15 mouse cellular contexts compared by ENCODE assay signal in genomic region chr3:88153290-88154011, GRCm38 (mm10). TPM values are rescaled to one million over a fixed set of nuclear protein-coding genes. Genes with fewer than 3 reads are reported as not detected.
A peak's percentile ranks its signal among the peaks of the same experiment; 100 is the strongest.
DNase-seq lines count a peak whose midpoint lies in the region; ATAC-seq and TF ChIP-seq lines count a peak whose summit lies in the region.
"Had no signal": no experiment of that assay in that cellular context is flagged by ENCODE, and none has a peak within 500 bp of the region (broad histone marks: within the 10 kb centered on the region; RNA-seq: fewer than 3 reads in every experiment).

No protein-coding gene starts in this region.

- no peak overlapping the region for H3K4me3 ChIP-seq in heart, postnatal 0 days (ENCODE audit: low read depth, low read length)
- H3K4me3 ChIP-seq in forebrain, embryonic 14.5 days (ENCODE audit: low read depth, low read length) = no peak overlapping the region
- H3K4me3 ChIP-seq in forebrain, postnatal 0 days (ENCODE audit: low read depth, low read length) = no peak overlapping the region
- H3K4me3 ChIP-seq in midbrain, embryonic 13.5 days (replicated peaks) = no peak overlapping the region
- no peak overlapping the region for H3K4me3 ChIP-seq in thymus, adult 2 months (ENCODE audit: control insufficient read depth, insufficient read depth, low read length)
- H3K4me3 ChIP-seq: embryonic facial prominence, embryonic 15.5 days; limb, embryonic 12.5 days; neural tube, embryonic 12.5 days had no signal

- H3K9ac ChIP-seq in heart, postnatal 0 days (replicated peaks; ENCODE audit: low read depth, low read length) = no peak overlapping the region
- H3K9ac ChIP-seq in forebrain, embryonic 14.5 days (ENCODE audit: low read length) = no peak overlapping the region
- no peak overlapping the region for H3K9ac ChIP-seq in forebrain, postnatal 0 days
- no peak overlapping the region for H3K9ac ChIP-seq in midbrain, embryonic 13.5 days (replicated peaks)
- H3K9ac ChIP-seq: embryonic facial prominence, embryonic 15.5 days; limb, embryonic 12.5 days; neural tube, embryonic 12.5 days had no signal

- H3K27me3 ChIP-seq in heart, postnatal 0 days (ENCODE audit: control insufficient read depth, insufficient read depth, low read length) = no peaks in the 10 kb centered on the region
- H3K27me3 ChIP-seq in forebrain, embryonic 14.5 days (replicated peaks; ENCODE audit: control insufficient read depth, insufficient read depth, low read length) = no peaks in the 10 kb centered on the region
- H3K27me3 ChIP-seq in forebrain, postnatal 0 days (ENCODE audit: insufficient read depth, low read length) = no peaks in the 10 kb centered on the region
- H3K27me3 ChIP-seq in midbrain, embryonic 13.5 days = no peaks in the 10 kb centered on the region
- no peaks in the 10 kb centered on the region for H3K27me3 ChIP-seq in thymus, adult 2 months (ENCODE audit: control insufficient read depth, insufficient read depth, low read length)
- H3K27me3 ChIP-seq: embryonic facial prominence, embryonic 15.5 days; limb, embryonic 12.5 days; neural tube, embryonic 12.5 days had no signal

- H3K27ac ChIP-seq in heart, postnatal 0 days (ENCODE audit: low read depth) = peak overlapping the region; percentile 61; the same call in 1 of the 2 replicates
- peak overlapping the region; percentile 91 for H3K27ac ChIP-seq in forebrain, embryonic 14.5 days (ENCODE audit: low read depth, low read length)
- peak overlapping the region; percentile 86; the same call in 1 of the 2 replicates for H3K27ac ChIP-seq in forebrain, postnatal 0 days (ENCODE audit: low read depth, low read length)
- peak overlapping the region; percentile 91 for H3K27ac ChIP-seq in midbrain, embryonic 13.5 days
- H3K27ac ChIP-seq in thymus, adult 2 months (ENCODE audit: control insufficient read depth, insufficient read depth, low read length) = no peak overlapping the region
- H3K27ac ChIP-seq: embryonic facial prominence, embryonic 15.5 days; limb, embryonic 12.5 days; neural tube, embryonic 12.5 days had no signal

- no peak for DNase-seq in heart, postnatal 0 days (ENCODE audit: low spot score)
- DNase-seq in heart, postnatal 10 days = no peak
- DNase-seq in forebrain, embryonic 14.5 days (ENCODE audit: low spot score) = no peak
- no peak for DNase-seq in forebrain, postnatal 0 days
- DNase-seq in thymus, adult 2 months = no peak
- no peak for DNase-seq in adrenal gland, postnatal 25 days
- DNase-seq in layer of hippocampus, adult 8-10 months (ENCODE audit: low spot score in 2 of 2) = no peak
- DNase-seq: heart, adult 18-20 months; kidney, adult 9 months; lung, adult 18-20 months; thymus, adult 18-20 months had no signal

- no peak overlapping the region for H3K4me2 ChIP-seq in heart, postnatal 0 days (ENCODE audit: low read depth, low read length)
- no peak overlapping the region for H3K4me2 ChIP-seq in forebrain, embryonic 14.5 days (ENCODE audit: low read length)
- H3K4me2 ChIP-seq in forebrain, postnatal 0 days (ENCODE audit: low read depth) = no peak overlapping the region
- no peak overlapping the region for H3K4me2 ChIP-seq in midbrain, embryonic 13.5 days (replicated peaks)
- H3K4me2 ChIP-seq: embryonic facial prominence, embryonic 15.5 days; limb, embryonic 12.5 days; neural tube, embryonic 12.5 days had no signal

- TF ChIP-seq CTCF in heart, postnatal 0 days (IDR thresholded peaks at IDR 0.05; ENCODE audit: low read depth) = peak; percentile 26; the same call in 1 of the 2 replicates
- TF ChIP-seq CTCF in forebrain, postnatal 0 days (IDR thresholded peaks at IDR 0.05; ENCODE audit: low read depth) = no peak
- no peak for TF ChIP-seq CTCF in thymus, adult 2 months (IDR thresholded peaks at IDR 0.05; ENCODE audit: borderline replicate concordance, control insufficient read depth, extremely low read depth, insufficient read depth, low read length, poor library complexity)

- 70% methylated on average over 3 of the region's 3 CpGs for WGBS in heart, postnatal 0 days
- 90% methylated on average over 3 of the region's 3 CpGs for WGBS in forebrain, embryonic 14.5 days
- 86% methylated on average over 3 of the region's 3 CpGs for WGBS in forebrain, postnatal 0 days
- WGBS in midbrain, embryonic 13.5 days = 86% methylated on average over 3 of the region's 3 CpGs
- 85% methylated on average over 3 of the region's 3 CpGs for WGBS in thymus, adult 2 months

- TF ChIP-seq EP300 in heart, postnatal 0 days (IDR thresholded peaks at IDR 0.05; ENCODE audit: low read depth) = no peak

- peaks cover 52% of the 10 kb centered on the region for H3K4me1 ChIP-seq in heart, postnatal 0 days (ENCODE audit: control insufficient read depth, insufficient read depth)
- H3K4me1 ChIP-seq in forebrain, embryonic 14.5 days (ENCODE audit: control insufficient read depth, insufficient read depth, low read length) = peaks cover 46% of the 10 kb centered on the region
- peaks cover 45% of the 10 kb centered on the region for H3K4me1 ChIP-seq in forebrain, postnatal 0 days (ENCODE audit: insufficient read depth)
- H3K4me1 ChIP-seq in midbrain, embryonic 13.5 days (replicated peaks) = peaks cover 63% of the 10 kb centered on the region
- peaks cover 36% of the 10 kb centered on the region for H3K4me1 ChIP-seq in thymus, adult 2 months (replicated peaks; ENCODE audit: control insufficient read depth, insufficient read depth, low read length)

- no peak for ATAC-seq in heart, postnatal 0 days (ENCODE audit: insufficient read depth, low read depth)
- no peak for ATAC-seq in forebrain, embryonic 14.5 days
- no peak for ATAC-seq in forebrain, postnatal 0 days
- no peak for ATAC-seq in midbrain, embryonic 13.5 days

- H3K9me3 ChIP-seq in heart, postnatal 0 days (replicated peaks; ENCODE audit: control insufficient read depth, low read length) = no peaks in the 10 kb centered on the region
- no peaks in the 10 kb centered on the region for H3K9me3 ChIP-seq in forebrain, embryonic 14.5 days (replicated peaks; ENCODE audit: control insufficient read depth, low read length)
- no peaks in the 10 kb centered on the region for H3K9me3 ChIP-seq in forebrain, postnatal 0 days (ENCODE audit: low read length)
- H3K9me3 ChIP-seq in midbrain, embryonic 13.5 days = no peaks in the 10 kb centered on the region
- H3K9me3 ChIP-seq: embryonic facial prominence, embryonic 15.5 days; limb, embryonic 12.5 days; neural tube, embryonic 12.5 days had no signal

- H3K36me3 ChIP-seq in heart, postnatal 0 days (replicated peaks; ENCODE audit: control insufficient read depth, insufficient read depth, low read length) = peaks cover 33% of the 10 kb centered on the region
- H3K36me3 ChIP-seq in forebrain, embryonic 14.5 days (ENCODE audit: control insufficient read depth, insufficient read depth, low read length) = peaks cover 21% of the 10 kb centered on the region
- H3K36me3 ChIP-seq in forebrain, postnatal 0 days (ENCODE audit: insufficient read depth) = peaks cover 24% of the 10 kb centered on the region
- H3K36me3 ChIP-seq in midbrain, embryonic 13.5 days = peaks cover 20% of the 10 kb centered on the region
- H3K36me3 ChIP-seq in thymus, adult 2 months (ENCODE audit: control insufficient read depth, insufficient read depth, low read length) = peaks cover 23% of the 10 kb centered on the region

- no peak for TF ChIP-seq POLR2A in thymus, adult 2 months (IDR thresholded peaks at IDR 0.05; ENCODE audit: control insufficient read depth, extremely low read depth, insufficient read depth, low read length, poor library complexity)

- intact Hi-C loops in heart, postnatal 10 days (cut with DNase I) = no loop called here

RNA-seq across cellular contexts. Expression of gene Mef2d, which starts 11.3 kb away (rescaled TPM):
- 70.8 and 75.8 TPM in 2 replicates for total RNA-seq in heart, postnatal 0 days (2014; rRNA removed; ENCODE audit: low replicate concordance)
- polyA plus RNA-seq in heart, postnatal 0 days (2015; fragmentation: Nextera tagmentation; extraction: Ambion mirVana) = 30.0 and 30.8 TPM in 2 replicates
- total RNA-seq in heart, postnatal 10 days (2021) = 100 to 1,000 TPM; 121 to 133 TPM
- 17.3 and 20.4 TPM in 2 replicates for polyA plus RNA-seq in forebrain, embryonic 14.5 days (2014; fragmentation: Nextera tagmentation; extraction: Ambion mirVana)
- total RNA-seq in forebrain, postnatal 0 days (2014; rRNA removed) = 45.0 and 53.0 TPM in 2 replicates
- 30.9 and 34.0 TPM in 2 replicates for polyA plus RNA-seq in forebrain, postnatal 0 days (2015; fragmentation: Nextera tagmentation; extraction: Ambion mirVana)
- polyA plus RNA-seq in midbrain, embryonic 13.5 days (2015; fragmentation: Nextera tagmentation; extraction: Ambion mirVana) = 15.1 and 16.9 TPM in 2 replicates
- polyA plus RNA-seq in thymus, adult 2 months (2012; rRNA removed) = 343 and 377 TPM in 2 replicates
- 104 TPM in 2 replicates for total RNA-seq in adrenal gland, postnatal 25 days (2021)
- 100 to 1,000 TPM; 189 to 206 (median 196) TPM for total RNA-seq in layer of hippocampus, adult 8-10 months (2022)
